Mouse (Mus musculus): ENCODE measurements around the gene Uba5. TPM values are rescaled to one million over a fixed set of nuclear protein-coding genes. Genes with fewer than 3 reads are reported as not detected.

Uba5 gene
- 42.9 and 47.4 TPM in 2 replicates for polyA plus RNA-seq (2016; fragmentation: Nextera tagmentation; extraction: Ambion mirVana)

- peaks cover 29% of the 10 kb centered on the region for H3K36me3 ChIP-seq
- peak; percentile 71 for DNase-seq (ENCODE audit: low spot score)
- peak within 1 kb of the TSS; percentile 97 for H3K4me3 ChIP-seq
- peak within 1 kb of the TSS; percentile 93 for H3K27ac ChIP-seq
- under 1% methylated on average over 59 of the region's 59 CpGs for WGBS
- no peaks in the 10 kb centered on the region for H3K9me3 ChIP-seq
- no peaks in the 10 kb centered on the region for H3K27me3 ChIP-seq (ENCODE audit: insufficient read depth, poor library complexity, severe bottlenecking)
- H3K4me1 ChIP-seq (replicated peaks) = peaks cover 20% of the 10 kb centered on the region
These were observed at the start of gene Uba5 for GRCm38 (mm10) chr9:104062430-104063243. Gene Uba5, minus strand, starts transcription at chr9:104063134.

- Histone ChIP-seq H3K27ac (no peak overlapping the region), H3K27me3 (ENCODE audit: insufficient read depth, poor library complexity, severe bottlenecking) (no peaks in the 10 kb centered on the region), H3K4me1 (replicated peaks) (no peaks in the 10 kb centered on the region), H3K4me3 (no peak overlapping the region), H3K9me3 (peaks cover 11% of the 10 kb centered on the region; the same call in 1 of the 2 replicates), H3K36me3 (no peaks in the 10 kb centered on the region)
- no peak for DNase-seq (ENCODE audit: low spot score)
- 93% methylated on average over 5 of the region's 5 CpGs for WGBS
These were observed 46.2 kb upstream of the Uba5 start for GRCm38 (mm10) chr9:104109151-104109550.

DNA sequence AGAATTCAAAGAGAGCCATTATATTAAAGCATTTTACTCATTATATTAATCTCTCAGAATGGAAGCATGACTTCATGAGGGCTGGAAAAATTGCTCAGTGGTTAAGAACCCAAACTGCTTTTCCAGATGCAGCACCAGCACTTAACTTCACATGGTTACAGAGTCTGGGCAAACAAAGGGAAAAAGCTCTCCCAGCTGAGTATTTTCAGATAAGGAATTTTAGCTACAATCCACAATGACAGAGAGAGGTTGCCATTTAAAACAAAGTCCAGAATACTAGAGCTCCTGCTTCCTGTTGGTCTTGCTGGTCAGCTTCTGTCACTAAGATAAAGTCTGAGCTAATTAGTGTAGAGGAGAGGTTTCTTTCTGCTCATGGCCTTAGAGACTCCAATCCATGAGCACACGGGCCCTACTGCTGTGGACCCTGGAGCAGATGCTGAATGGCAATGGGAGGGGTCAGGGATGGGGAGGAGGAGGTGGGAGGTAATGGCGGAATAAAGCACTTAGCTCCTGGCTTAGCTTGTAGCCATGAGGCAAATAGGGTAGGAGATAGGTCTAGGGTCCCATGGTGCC lies 45.7 kb upstream of the Uba5 start:
- WGBS = 82% methylated on average over 2 of the region's 2 CpGs
- H3K36me3 ChIP-seq = no peaks in the 10 kb centered on the region
- no peaks in the 10 kb centered on the region for H3K27me3 ChIP-seq (ENCODE audit: insufficient read depth, poor library complexity, severe bottlenecking)
- DNase-seq (ENCODE audit: low spot score) = no peak
- no peak overlapping the region for H3K27ac ChIP-seq
- no peaks in the 10 kb centered on the region for H3K4me1 ChIP-seq (replicated peaks)
- H3K9me3 ChIP-seq = peaks cover 11% of the 10 kb centered on the region; the same call in 1 of the 2 replicates
- no peak overlapping the region for H3K4me3 ChIP-seq

GRCm38 (mm10) chr9:104107482-104107881 lies 44.5 kb upstream of the Uba5 start:
- WGBS = 81% methylated on average over 6 of the region's 6 CpGs
- Histone ChIP-seq H3K36me3 (no peaks in the 10 kb centered on the region), H3K4me3 (no peak overlapping the region), H3K4me1 (replicated peaks) (no peaks in the 10 kb centered on the region), H3K27me3 (ENCODE audit: insufficient read depth, poor library complexity, severe bottlenecking) (no peaks in the 10 kb centered on the region), H3K9me3 (peaks cover 11% of the 10 kb centered on the region; the same call in 1 of the 2 replicates), H3K27ac (no peak overlapping the region)
- DNase-seq (ENCODE audit: low spot score) = no peak

DNA sequence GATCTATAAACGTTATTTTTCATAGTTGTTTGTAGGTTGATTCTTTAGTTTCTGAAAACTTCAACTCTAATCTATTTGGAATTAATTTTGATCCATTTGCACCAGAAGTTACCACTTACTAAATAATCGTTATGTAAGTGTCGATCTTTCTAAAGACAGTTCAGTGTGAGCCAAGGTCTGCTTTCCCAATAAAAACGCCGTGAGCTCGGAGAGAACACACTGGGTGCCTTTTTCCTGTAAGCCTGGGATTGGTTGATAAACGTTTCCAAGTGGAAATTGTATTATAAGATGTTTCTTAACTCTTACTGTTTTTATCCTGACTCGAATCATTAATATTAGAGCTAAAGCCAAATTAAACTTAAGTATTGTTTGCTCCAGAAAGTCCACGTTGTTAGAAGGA lies 44.0 kb upstream of the Uba5 start:
- Histone ChIP-seq H3K4me1 (replicated peaks) (no peaks in the 10 kb centered on the region), H3K27ac (no peak overlapping the region), H3K36me3 (no peaks in the 10 kb centered on the region), H3K27me3 (ENCODE audit: insufficient read depth, poor library complexity, severe bottlenecking) (no peaks in the 10 kb centered on the region), H3K9me3 (peaks cover 11% of the 10 kb centered on the region; the same call in 1 of the 2 replicates), H3K4me3 (no peak overlapping the region)
- 88% methylated on average over 9 of the region's 9 CpGs for WGBS
- no peak for DNase-seq (ENCODE audit: low spot score)

GRCm38 (mm10) chr9:104104986-104105385 lies 42.1 kb upstream of the Uba5 start:
- Histone ChIP-seq H3K36me3 (no peaks in the 10 kb centered on the region), H3K27me3 (ENCODE audit: insufficient read depth, poor library complexity, severe bottlenecking) (no peaks in the 10 kb centered on the region), H3K4me3 (no peak overlapping the region), H3K9me3 (no peaks in the 10 kb centered on the region), H3K27ac (no peak overlapping the region), H3K4me1 (replicated peaks) (no peaks in the 10 kb centered on the region)
- 82% methylated on average over 2 of the region's 2 CpGs for WGBS
- no peak for DNase-seq (ENCODE audit: low spot score)

DNA sequence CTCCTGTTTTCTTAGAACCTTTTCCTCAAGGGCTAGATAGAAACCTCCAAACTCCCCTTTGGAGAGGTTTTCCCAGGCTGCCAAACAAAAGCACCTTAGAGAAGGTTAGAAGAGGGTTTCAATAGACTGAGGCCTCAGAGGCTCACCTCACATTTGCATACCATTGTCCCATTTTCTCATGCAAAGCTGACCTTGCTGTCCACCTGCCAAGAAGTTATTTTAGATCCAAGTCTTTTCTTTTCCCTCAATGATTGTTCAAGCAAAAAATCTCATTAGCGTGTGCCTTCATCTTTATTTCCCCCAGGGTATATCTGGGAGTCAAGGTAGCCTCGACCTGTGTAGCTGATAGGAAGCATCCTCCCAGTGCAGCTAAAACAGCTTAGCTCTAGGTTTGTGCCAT lies 40.0 kb upstream of the Uba5 start:
- H3K4me3 ChIP-seq = no peak overlapping the region
- no peak for DNase-seq (ENCODE audit: low spot score)
- WGBS = 27% methylated on average over 2 of the region's 2 CpGs
- no peak overlapping the region for H3K27ac ChIP-seq
- H3K36me3 ChIP-seq = no peaks in the 10 kb centered on the region
- no peaks in the 10 kb centered on the region for H3K9me3 ChIP-seq
- H3K27me3 ChIP-seq (ENCODE audit: insufficient read depth, poor library complexity, severe bottlenecking) = no peaks in the 10 kb centered on the region
- no peaks in the 10 kb centered on the region for H3K4me1 ChIP-seq (replicated peaks)

DNA sequence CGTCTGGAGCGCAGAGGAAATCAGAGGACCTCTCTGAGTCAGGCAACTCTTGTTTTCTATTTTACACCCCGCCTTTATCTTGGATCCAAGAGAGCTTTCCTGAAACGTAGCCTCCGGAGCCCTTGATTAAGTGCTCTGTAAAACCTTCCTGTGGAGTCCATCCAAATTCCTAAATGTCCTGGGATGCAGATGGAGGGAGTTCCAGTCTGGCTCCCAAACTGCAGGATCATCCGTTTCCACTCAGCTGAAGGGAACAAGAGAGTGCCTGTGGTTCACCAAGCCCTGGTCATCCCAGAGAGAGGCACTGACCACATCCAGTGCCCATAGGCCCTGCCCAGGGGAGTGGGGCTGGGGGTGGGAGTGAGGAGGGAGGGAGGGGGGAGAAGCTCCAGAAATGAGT lies 39.4 kb upstream of the Uba5 start:
- Histone ChIP-seq H3K27ac (no peak overlapping the region), H3K9me3 (no peaks in the 10 kb centered on the region), H3K36me3 (no peaks in the 10 kb centered on the region), H3K4me3 (no peak overlapping the region), H3K27me3 (ENCODE audit: insufficient read depth, poor library complexity, severe bottlenecking) (no peaks in the 10 kb centered on the region), H3K4me1 (replicated peaks) (no peaks in the 10 kb centered on the region)
- WGBS = 41% methylated on average over 6 of the region's 6 CpGs
- DNase-seq (ENCODE audit: low spot score) = no peak

GRCm38 (mm10) chr9:104101458-104101857 lies 38.5 kb upstream of the Uba5 start:
- Histone ChIP-seq H3K4me3 (no peak overlapping the region), H3K9me3 (no peaks in the 10 kb centered on the region), H3K36me3 (no peaks in the 10 kb centered on the region), H3K27me3 (ENCODE audit: insufficient read depth, poor library complexity, severe bottlenecking) (no peaks in the 10 kb centered on the region), H3K27ac (no peak overlapping the region), H3K4me1 (replicated peaks) (no peaks in the 10 kb centered on the region)
- 33% methylated on average over 3 of the region's 3 CpGs for WGBS
- DNase-seq (ENCODE audit: low spot score) = no peak

- Histone ChIP-seq H3K36me3 (no peaks in the 10 kb centered on the region), H3K4me1 (replicated peaks) (no peaks in the 10 kb centered on the region), H3K4me3 (no peak overlapping the region), H3K27me3 (ENCODE audit: insufficient read depth, poor library complexity, severe bottlenecking) (no peaks in the 10 kb centered on the region), H3K27ac (no peak overlapping the region), H3K9me3 (no peaks in the 10 kb centered on the region)
- WGBS = 50% methylated on average over 7 of the region's 7 CpGs
- DNase-seq (ENCODE audit: low spot score) = no peak
These were observed 37.9 kb upstream of the Uba5 start for GRCm38 (mm10) chr9:104100822-104101221.

DNA sequence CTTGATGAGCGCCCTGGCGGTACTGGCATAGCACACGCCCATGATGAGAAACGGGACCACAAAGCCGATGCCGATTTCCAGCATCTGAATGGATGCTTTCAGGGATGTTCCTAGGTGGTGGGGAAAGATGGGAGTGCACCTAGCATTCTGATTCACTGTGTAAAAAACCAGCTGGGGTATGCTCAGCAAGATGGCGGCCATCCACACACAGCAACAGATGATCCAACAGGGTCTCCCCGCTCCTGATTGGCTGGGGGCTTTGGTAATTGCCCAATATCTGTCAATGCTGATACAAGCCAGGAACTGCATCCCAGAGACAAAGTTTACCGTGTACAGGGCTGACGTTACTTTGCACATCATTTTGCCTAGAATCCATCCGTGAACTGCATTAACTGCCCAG lies 36.1 kb upstream of the Uba5 start:
- 92% methylated on average over 11 of the region's 11 CpGs for WGBS
- Histone ChIP-seq H3K27ac (no peak overlapping the region), H3K27me3 (ENCODE audit: insufficient read depth, poor library complexity, severe bottlenecking) (no peaks in the 10 kb centered on the region), H3K4me1 (replicated peaks) (no peaks in the 10 kb centered on the region), H3K4me3 (no peak overlapping the region), H3K9me3 (no peaks in the 10 kb centered on the region), H3K36me3 (no peaks in the 10 kb centered on the region)
- DNase-seq (ENCODE audit: low spot score) = no peak

GRCm38 (mm10) chr9:104098256-104098655 lies 35.3 kb upstream of the Uba5 start:
- Histone ChIP-seq H3K4me3 (no peak overlapping the region), H3K4me1 (replicated peaks) (no peaks in the 10 kb centered on the region), H3K27me3 (ENCODE audit: insufficient read depth, poor library complexity, severe bottlenecking) (no peaks in the 10 kb centered on the region), H3K36me3 (no peaks in the 10 kb centered on the region), H3K27ac (no peak overlapping the region), H3K9me3 (no peaks in the 10 kb centered on the region)
- 82% methylated on average over 5 of the region's 5 CpGs for WGBS
- no peak for DNase-seq (ENCODE audit: low spot score)

DNA sequence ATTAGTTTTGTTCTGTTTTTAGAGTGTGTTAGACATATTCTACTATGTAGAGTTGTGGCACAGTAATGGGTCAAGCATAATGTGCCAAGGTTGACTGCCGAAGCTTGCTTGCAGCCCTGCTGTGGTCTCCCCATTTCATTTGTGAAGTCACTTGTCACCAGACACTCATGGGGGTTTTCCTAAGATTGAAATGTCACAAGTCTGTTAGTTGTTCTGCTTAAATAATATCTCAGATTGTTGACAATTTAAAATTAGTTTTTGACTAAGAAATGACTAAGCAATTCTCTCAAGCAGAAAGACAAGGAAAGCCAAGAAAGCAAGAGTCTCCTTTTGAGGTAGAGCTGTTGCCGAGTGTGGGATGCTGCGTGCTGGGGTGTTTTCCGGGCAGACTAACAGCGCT lies 30.0 kb upstream of the Uba5 start:
- Histone ChIP-seq H3K9me3 (no peaks in the 10 kb centered on the region), H3K4me3 (no peak overlapping the region), H3K4me1 (replicated peaks) (no peaks in the 10 kb centered on the region), H3K27ac (no peak overlapping the region), H3K27me3 (ENCODE audit: insufficient read depth, poor library complexity, severe bottlenecking) (no peaks in the 10 kb centered on the region), H3K36me3 (no peaks in the 10 kb centered on the region)
- no peak for DNase-seq (ENCODE audit: low spot score)
- WGBS = 95% methylated on average over 5 of the region's 5 CpGs
